Mouse (Mus musculus): ENCODE data around the gene Commd9. TPM values are rescaled to one million over a fixed set of nuclear protein-coding genes. Genes with fewer than 3 reads are reported as not detected.

Commd9 gene
- total RNA-seq (2023): 10 to 100 TPM; 22.4 to 28.2 TPM

DNA sequence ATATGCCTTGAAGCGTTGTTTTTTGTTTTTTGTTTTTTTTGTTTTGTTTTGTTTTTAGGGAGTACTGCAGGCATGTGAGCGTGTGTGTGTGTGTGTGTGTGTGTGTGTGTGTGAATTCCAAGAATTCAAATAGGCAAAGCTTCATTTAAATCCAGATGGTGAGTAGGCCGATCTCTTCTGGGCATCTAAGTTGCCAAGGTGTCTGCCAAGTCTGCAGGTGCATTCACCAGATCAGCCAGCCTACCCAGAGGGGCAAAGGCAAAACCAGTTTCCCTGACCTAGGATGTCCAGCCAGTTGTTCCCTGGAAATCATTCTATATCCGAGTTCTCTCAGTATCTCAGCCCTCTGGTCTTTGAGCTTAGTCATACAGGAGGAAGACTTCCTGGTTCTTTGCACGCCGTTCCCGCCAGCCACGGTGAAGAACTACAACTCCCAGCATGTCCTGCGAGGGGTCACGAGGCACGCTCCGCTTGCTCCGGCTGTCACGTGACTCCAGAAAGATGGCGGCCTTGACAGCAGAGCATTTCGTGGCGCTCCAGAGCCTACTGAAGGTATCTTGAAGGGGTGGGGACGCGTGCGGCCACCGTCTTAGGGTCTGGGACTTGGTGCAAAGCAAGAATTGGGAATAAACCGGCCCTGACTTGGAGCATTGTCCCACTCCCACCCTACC, at the start of gene Commd9:
Gene Commd9 (plus strand): TSS at position 480 of the 671 bp plus-strand sequence.

DNA sequence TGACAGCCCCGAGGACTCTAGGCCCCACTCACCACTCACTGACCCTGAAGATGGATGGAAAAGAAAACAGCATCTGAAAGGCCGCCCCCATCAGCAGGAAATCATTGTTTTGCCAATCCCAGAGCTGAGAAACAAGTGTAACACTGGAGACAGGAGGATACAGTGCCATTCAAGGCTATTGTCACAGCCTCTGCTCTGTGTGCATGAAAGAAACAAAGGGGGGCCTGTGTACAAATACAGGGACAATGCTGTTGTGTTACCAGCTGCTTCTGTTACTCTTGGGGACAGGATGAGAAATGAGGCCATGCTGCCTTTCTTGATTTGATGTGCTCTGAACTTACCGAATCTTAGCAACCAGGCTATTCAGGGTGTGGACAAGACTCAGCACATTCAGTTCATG, 3.0 kb upstream of the Commd9 start, which contains the start of gene Prr5l:
Gene Prr5l (minus strand): TSS at position 30 of the 400 bp plus-strand sequence.

Other genes starting within 250 kb of the Commd9 start
- under 1 TPM; 0.52 to 0.83 TPM for gene Rag1, start 236.7 kb upstream of the Commd9 start, total RNA-seq (2023)
- 1 to 10 TPM; 1.9 TPM for gene B230118H07Rik, start 236.7 kb upstream of the Commd9 start, total RNA-seq (2023)
- 10 to 100 TPM; 50.6 to 52.1 TPM for gene Traf6, start 207.8 kb upstream of the Commd9 start, total RNA-seq (2023)
- under 1 TPM; 0.18 to 0.20 TPM for gene Prr5l, start 3.2 kb upstream of the Commd9 start, total RNA-seq (2023)

Measured in B cell, adult 67 days (primary cell).